Mouse (Mus musculus) forebrain, postnatal 0 days (tissue): ENCODE results near the gene Adssl1. TPM values are rescaled to one million over a fixed set of nuclear protein-coding genes. Genes with fewer than 3 reads are reported as not detected.

ENCODE experiments used
- ATAC-seq: fragments of 200-750 bp; cut with Nextera tagmentation; 2 replicates; pipeline ENCODE4 v1.8.0; 2017; ENCODE audit warnings: mild to moderate bottlenecking, moderate library complexity
- DNase-seq: peaks from one replicate; pipeline ENCODE4 v3.0.0-alpha.2; 2015
- H3K27ac ChIP-seq: fragments of 300-500 bp; sonication (generic); 2 replicates; pipeline ENCODE4 v1.5.1; 2014; ENCODE audit warnings: low read depth, mild to moderate bottlenecking, antibody characterized with exemption, low read length, moderate library complexity, mixed read lengths
- H3K27me3 ChIP-seq: fragments of 300-500 bp; sonication (generic); 2 replicates; pipeline ENCODE4 v1.6.1; 2014; ENCODE audit warnings: mild to moderate bottlenecking, low read length, mixed read lengths; ENCODE audit not compliant: insufficient read depth
- H3K36me3 ChIP-seq: fragments of 300-500 bp; sonication (generic); 2 replicates; pipeline ENCODE4 v1.6.1; 2014; ENCODE audit warnings: mild to moderate bottlenecking, moderate library complexity; ENCODE audit not compliant: insufficient read depth
- H3K4me1 ChIP-seq: fragments of 300-500 bp; sonication (generic); 2 replicates; pipeline ENCODE4 v1.6.1; 2014; ENCODE audit warnings: antibody characterized with exemption; ENCODE audit not compliant: insufficient read depth
- H3K4me2 ChIP-seq: fragments of 300-500 bp; sonication (generic); 2 replicates; pipeline ENCODE4 v1.6.1; 2014; ENCODE audit warnings: low read depth, mild to moderate bottlenecking, moderate library complexity
- H3K4me3 ChIP-seq: fragments of 300-500 bp; sonication (generic); 2 replicates; pipeline ENCODE4 v1.5.1; 2014; ENCODE audit warnings: low read depth, low read length, mixed read lengths
- H3K9ac ChIP-seq: fragments of 300-500 bp; sonication (generic); 2 replicates; pipeline ENCODE4 v1.6.1; 2014; ENCODE audit warnings: mild to moderate bottlenecking
- H3K9me3 ChIP-seq: fragments of 300-500 bp; sonication (generic); 2 replicates; pipeline ENCODE4 v1.6.1; 2016; ENCODE audit warnings: low read length
- CTCF ChIP-seq: sonication (generic); IDR thresholded peaks from 2 replicates; pipeline ENCODE4 v1.5.1; 2016; ENCODE audit warnings: antibody characterized with exemption, control low read depth, low read depth
- WGBS: fragments of 180-500 bp; shearing (Covaris S2); extraction: QIAGEN DNeasy Blood & Tissue Kit; methylation state at CpG from one replicate; pipeline ENCODE4 v1.1.7; 2014; 5-methylcytosine and 5-hydroxymethylcytosine counted together
- polyA plus RNA-seq: library from polyadenylated mRNA; unstranded; fragments of >200 nt; fragmentation: Nextera tagmentation; extraction: Ambion mirVana; gene quantifications from 2 replicates; pipeline ENCODE4 v1.2.1, GENCODE M21; 2015
- total RNA-seq: library from RNA; depleted of rRNA; stranded (reverse); fragments of >200 nt; gene quantifications from 2 replicates; pipeline ENCODE4 v1.2.3, GENCODE M21; 2014

Gene Adssl1
- total and polyA plus RNA-seq, 2 experiments from 2014 or later, result 1.8 to 4.7 TPM

DNA sequence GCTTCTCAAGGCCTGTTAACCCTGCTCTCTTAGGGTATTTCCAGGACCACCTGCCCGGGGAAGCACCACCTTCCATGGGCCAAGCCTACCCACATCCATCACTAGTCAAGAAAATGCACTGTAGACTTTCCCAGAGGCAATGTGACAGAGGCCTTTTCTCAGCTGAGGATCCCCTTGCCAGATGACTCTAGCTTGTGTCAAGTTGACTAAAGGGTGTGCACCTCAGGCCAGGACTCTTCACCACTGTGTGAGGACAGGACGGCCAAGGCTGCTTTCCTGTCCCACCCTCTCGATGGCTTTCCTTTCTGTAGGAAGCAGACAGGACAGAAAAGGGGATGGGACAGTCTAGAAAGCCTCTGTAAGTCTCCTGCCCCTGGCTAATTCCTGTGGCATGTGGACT is 28.1 kb upstream of the Adssl1 start:
- no peak overlapping the region for H3K27ac ChIP-seq
- H3K9me3 ChIP-seq, result no peaks in the 10 kb centered on the region
- H3K4me2 ChIP-seq, result no peak overlapping the region
- H3K4me3 ChIP-seq, result no peak overlapping the region
- no peak overlapping the region for H3K9ac ChIP-seq
- WGBS, result 90% methylated on average over 3 of the region's 3 CpGs
- H3K27me3 ChIP-seq, result 0 out of 2 replicates have a peak, but pooled peaks cover 3% of the 10 kb centered on the region
- ATAC-seq (no peak), DNase-seq (no peak)
- peaks cover 12% of the 10 kb centered on the region; the same call in 1 of the 2 replicates for H3K4me1 ChIP-seq
- TF ChIP-seq CTCF, result no peak
- H3K36me3 ChIP-seq, result no peaks in the 10 kb centered on the region

DNA sequence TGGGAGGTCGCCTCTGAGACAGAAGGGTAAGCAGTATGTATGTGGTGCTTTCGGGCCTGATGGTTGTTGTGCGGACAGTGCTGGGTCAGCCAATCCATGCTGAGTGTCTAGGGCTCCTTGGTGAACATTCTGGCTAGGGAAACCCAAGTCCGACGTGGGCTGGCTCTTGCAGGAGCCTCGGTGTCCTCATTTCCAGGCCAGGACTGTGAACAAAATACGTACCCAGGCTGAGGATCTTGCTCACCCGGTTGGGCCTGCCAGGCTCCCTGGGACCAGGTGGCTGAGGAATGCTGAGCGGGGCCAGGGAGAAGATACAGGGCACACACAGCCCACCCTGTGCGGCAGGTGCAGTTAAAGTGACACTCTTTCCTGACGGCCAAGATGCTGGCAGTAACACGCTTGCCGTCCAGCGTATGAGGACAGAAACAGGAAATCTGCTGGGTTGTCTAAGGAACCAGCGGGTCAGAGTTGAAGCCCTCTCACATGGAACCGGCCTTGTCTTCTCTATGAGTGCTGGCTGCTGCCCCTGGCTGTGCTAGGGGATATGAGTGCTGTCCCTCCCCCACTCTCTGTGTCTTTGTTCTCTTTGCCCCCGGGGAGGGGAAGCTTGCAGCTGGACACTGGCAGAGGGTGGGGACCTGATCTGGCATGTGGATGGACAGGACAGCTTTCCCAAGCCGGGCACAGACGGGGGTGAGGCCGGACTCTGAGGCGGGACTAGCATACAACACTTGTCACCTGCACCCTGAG is 26.7 kb upstream of the Adssl1 start:
- H3K27ac ChIP-seq, result no peak overlapping the region
- no peaks in the 10 kb centered on the region for H3K27me3 ChIP-seq
- DNase-seq (no peak), ATAC-seq (no peak)
- H3K4me3 ChIP-seq, result no peak overlapping the region
- WGBS, result 67% methylated on average over 21 of the region's 21 CpGs
- peaks cover 12% of the 10 kb centered on the region; the same call in 1 of the 2 replicates for H3K4me1 ChIP-seq
- no peaks in the 10 kb centered on the region for H3K36me3 ChIP-seq
- H3K9ac ChIP-seq, result no peak overlapping the region
- no peak overlapping the region for H3K4me2 ChIP-seq
- TF ChIP-seq CTCF, result no peak
- no peaks in the 10 kb centered on the region for H3K9me3 ChIP-seq

DNA sequence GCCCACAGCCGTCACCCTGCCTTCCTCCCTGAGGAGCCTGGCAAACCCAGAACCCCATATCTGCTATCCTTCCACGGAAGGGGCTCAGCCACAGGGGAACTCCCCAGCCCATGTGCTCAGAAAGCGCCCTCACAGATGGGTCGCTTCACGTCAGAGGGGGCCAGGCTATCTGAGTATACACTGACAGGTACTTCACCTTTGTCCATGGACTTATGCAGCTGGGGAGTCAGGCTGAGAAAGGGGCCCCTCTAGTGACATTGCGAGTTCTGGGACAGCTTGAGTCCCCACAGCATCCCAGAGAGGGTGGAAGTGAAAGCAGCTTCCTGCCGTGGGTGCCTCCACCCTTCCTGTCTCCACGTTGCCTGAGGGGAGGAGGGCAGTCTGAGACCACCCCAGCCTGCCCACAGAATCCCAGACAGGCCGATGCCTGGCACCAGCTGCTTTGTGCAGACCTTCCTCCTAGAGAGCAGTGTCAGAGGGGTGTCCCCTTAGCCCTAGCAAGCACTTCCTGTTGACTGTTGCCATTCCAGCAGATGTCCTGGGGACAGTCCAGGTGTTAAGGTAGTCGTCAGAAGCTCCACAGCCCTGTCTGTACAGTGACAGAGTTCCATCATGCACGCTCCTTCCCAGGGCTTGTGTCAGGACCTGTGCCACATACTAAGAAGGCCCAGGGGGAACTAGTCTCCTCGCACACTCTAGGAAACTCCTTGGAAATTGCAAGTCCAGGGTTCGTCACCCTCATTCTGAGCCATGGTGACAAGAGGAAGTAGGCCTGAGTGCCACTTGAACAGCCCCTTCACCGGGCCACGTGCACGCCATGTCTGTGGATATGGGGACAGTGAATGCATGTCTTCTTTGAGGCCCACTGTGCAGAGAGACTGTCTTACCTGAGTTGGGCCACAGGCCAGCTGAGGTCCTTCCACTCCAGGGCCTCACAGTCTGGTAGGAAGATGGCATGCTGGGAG is 25.6 kb upstream of the Adssl1 start:
- no peak overlapping the region for H3K4me2 ChIP-seq
- no peak for TF ChIP-seq CTCF
- no peaks in the 10 kb centered on the region for H3K9me3 ChIP-seq
- no peak overlapping the region for H3K4me3 ChIP-seq
- H3K27ac ChIP-seq, result no peak overlapping the region
- DNase-seq (no peak), ATAC-seq (no peak)
- WGBS, result 70% methylated on average over 16 of the region's 16 CpGs
- no peaks in the 10 kb centered on the region for H3K36me3 ChIP-seq
- no peaks in the 10 kb centered on the region for H3K27me3 ChIP-seq
- peaks cover 12% of the 10 kb centered on the region; the same call in 1 of the 2 replicates for H3K4me1 ChIP-seq
- H3K9ac ChIP-seq, result no peak overlapping the region

DNA sequence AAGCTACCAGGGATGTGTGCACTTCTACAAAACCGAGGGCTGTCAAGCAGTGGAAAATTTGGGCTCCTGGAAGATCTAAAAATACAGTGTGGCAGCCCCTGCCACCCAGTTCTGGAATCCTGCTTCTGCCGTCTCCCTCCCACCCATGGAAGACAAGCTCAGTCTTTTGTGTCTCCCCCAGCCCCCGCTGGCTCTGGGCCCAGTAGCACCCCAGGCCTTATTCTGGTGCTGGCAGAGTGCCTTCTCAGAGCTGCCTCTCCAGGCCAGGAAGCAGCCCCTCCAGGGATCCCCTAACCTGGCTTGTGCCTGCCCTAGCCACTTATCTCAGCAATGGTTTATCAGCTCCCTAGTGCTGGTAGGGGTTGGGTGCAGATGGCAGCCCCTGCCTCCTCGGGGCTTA is 24.9 kb upstream of the Adssl1 start:
- H3K27me3 ChIP-seq, result no peaks in the 10 kb centered on the region
- no peak overlapping the region for H3K9ac ChIP-seq
- WGBS, result 21% methylated on average over 4 of the region's 4 CpGs
- H3K9me3 ChIP-seq, result no peaks in the 10 kb centered on the region
- no peak overlapping the region for H3K4me3 ChIP-seq
- H3K27ac ChIP-seq, result no peak overlapping the region
- no peak for TF ChIP-seq CTCF
- ATAC-seq (no peak), DNase-seq (peak; percentile 50)
- H3K4me1 ChIP-seq, result peaks cover 12% of the 10 kb centered on the region; the same call in 1 of the 2 replicates
- H3K36me3 ChIP-seq, result no peaks in the 10 kb centered on the region
- H3K4me2 ChIP-seq, result no peak overlapping the region

DNA sequence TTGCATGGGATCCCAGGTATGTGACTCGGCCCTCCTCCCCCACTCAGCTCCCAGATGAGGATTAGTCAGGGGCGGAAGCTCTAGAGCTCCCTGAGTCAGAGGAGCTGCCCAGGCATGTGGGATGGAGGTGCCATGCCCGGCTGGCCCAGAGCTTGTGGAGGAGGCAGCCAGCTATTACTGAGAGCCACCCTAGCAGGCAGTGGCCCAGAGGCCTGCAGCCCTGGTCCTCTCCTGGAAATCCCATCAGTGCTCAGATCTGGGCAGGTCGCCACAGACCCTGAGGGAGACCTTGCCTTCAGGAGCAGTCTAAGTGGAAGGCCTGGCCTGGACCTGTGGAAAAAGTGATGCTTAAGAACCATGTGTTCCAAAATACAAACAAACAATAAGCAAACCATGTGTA is 24.2 kb upstream of the Adssl1 start:
- TF ChIP-seq CTCF, result no peak
- Histone ChIP-seq H3K4me3 (no peak overlapping the region), H3K36me3 (no peaks in the 10 kb centered on the region), H3K4me2 (no peak overlapping the region), H3K9ac (no peak overlapping the region), H3K27ac (no peak overlapping the region), H3K9me3 (no peaks in the 10 kb centered on the region), H3K4me1 (peaks cover 12% of the 10 kb centered on the region; the same call in 1 of the 2 replicates), H3K27me3 (no peaks in the 10 kb centered on the region)
- no peak for DNase-seq
- WGBS, result 77% methylated on average over 4 of the region's 4 CpGs
- ATAC-seq, result no peak

DNA sequence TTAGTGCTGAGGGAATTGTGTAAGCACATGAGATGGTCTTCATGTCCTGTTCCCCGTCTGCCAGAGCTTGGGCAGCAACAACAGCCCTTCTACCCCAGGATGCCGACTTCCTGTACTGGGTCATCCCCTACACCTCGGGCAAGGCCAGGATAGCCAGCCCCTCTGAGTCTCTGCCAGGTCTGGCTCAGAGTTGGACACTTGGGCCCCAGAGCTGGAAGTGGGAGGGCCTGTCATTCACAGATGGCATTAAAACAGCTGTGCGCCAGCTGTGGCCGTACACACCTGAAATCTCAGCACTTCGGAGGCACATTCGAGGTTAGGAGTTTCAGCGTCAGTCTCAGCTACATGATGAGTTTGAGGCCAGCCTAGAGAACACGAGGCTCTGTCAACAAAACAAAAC is 23.4 kb upstream of the Adssl1 start:
- H3K4me1 ChIP-seq, result peaks cover 10% of the 10 kb centered on the region; the same call in 1 of the 2 replicates
- H3K36me3 ChIP-seq, result 0 out of 2 replicates have a peak, but pooled peaks cover 3% of the 10 kb centered on the region
- DNase-seq (no peak), ATAC-seq (no peak)
- no peaks in the 10 kb centered on the region for H3K27me3 ChIP-seq
- 76% methylated on average over 9 of the region's 9 CpGs for WGBS
- TF ChIP-seq CTCF, result no peak
- H3K4me3 ChIP-seq, result no peak overlapping the region
- no peaks in the 10 kb centered on the region for H3K9me3 ChIP-seq
- H3K27ac ChIP-seq, result no peak overlapping the region
- H3K4me2 ChIP-seq, result no peak overlapping the region
- H3K9ac ChIP-seq, result no peak overlapping the region
